Mouse (Mus musculus): ENCODE measurements around the gene Defb25. TPM values are rescaled to one million over a fixed set of nuclear protein-coding genes. Genes with fewer than 3 reads are reported as not detected.

Gene Defb25
- total RNA-seq, 2 experiments from 2014 or later: 1.5 to 2.4 TPM

DNA sequence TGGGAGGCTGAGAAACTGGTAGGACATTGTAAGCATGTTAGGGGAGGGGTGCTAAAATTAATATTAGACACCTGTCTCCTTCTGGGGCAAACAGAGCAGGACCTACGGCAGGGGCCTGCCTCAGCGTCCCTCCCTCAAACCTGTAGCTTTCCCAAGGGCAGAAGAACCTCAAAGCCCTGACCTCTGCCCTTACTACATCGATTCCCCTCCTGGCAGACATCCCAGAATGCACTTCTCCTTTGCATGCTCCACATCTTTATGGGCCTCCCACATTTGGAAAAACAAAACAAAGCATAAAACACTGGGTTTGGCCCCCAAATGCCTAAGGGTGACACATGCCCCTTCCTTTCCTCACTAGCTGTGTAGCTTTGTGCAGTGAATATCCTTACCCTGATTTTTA is 6.4 kb upstream of the Defb25 start:
- no peak for DNase-seq (ENCODE audit: low spot score in 2 of 2)

DNA sequence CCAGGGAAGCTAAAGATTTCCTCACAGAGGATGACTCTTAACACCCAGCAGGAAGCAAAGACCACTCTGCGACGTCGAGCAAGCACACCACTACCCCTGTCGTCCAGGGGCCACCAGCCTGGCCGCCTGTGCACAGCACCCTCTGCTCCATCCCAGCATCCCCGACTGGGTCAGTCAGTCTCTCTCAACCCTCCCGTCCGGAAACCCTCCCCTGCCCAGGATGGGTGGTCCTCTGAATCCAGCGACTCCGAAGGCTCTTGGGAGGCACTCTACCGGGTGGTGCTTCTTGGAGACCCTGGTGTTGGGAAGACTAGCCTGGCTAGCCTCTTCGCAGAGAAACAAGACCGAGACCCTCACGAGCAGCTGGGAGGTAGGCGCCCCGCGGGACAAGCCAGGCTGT is 5.2 kb upstream of the Defb25 start:
- DNase-seq (ENCODE audit: low spot score in 2 of 2): no peak

DNA sequence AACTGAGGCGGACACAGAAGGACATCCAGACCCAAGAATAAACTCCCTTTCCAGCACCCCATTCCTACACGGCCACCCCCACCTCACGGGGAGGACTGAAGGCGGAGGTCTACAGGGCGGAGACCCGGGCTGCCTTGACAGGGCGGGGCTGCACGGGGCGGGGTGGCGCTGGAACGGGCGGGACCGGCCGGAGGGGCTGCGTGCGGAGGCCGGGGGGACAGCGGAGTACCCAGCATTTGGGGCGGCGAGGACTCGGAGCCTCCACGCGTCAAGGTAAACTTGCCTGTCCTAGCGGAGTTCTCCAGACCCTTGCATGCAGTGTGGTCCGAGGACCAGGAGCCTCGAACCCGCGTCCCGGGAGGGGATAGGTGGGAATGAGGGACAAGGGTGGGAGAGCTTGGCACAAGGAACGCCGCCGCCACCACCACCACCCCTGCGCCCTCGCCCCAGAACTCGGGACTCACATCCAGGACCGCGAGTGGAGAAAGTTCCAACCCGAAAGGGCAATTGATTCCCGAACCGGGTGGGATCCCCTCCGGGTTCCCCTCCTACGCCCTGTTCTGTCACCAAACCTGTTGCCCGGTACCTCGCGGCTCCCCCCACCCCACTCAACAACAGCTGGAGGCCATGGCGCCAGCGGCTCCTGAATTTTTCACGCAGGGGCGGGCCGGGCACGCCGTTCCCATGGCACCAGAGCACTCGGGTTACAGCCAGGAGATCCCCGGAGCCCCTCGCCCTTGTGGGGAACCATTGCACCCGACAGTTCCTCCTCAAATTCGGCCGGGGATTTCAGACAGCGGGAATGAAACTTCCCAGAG is 4.1 kb upstream of the Defb25 start, which contains the start of gene Rem1:
Gene Rem1 (plus strand): TSS at position 178 of the 818 bp plus-strand sequence.
- peak in 1 of 2 experiments; percentile 45 for DNase-seq (ENCODE audit: low spot score in 2 of 2)

DNA sequence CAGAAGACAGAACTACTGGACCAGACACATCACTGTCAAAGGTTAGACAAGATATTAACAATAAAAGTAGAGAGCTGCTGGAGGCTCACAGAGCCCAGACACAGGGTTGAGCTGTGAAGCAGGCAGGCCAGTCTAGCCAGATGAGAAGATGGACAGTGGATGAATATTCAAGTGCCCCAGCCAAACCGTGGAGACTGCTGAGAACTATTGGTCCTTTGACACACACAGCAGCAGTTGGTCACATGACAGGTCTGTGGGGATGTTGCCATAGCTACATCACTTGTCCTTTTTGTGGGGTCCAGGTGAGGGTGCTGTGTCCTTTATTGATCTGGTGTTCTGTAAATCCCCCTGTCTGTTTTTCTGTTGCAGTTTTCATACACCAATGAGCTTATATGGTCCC is 2.4 kb upstream of the Defb25 start:
- no peak for DNase-seq (ENCODE audit: low spot score in 2 of 2)

DNA sequence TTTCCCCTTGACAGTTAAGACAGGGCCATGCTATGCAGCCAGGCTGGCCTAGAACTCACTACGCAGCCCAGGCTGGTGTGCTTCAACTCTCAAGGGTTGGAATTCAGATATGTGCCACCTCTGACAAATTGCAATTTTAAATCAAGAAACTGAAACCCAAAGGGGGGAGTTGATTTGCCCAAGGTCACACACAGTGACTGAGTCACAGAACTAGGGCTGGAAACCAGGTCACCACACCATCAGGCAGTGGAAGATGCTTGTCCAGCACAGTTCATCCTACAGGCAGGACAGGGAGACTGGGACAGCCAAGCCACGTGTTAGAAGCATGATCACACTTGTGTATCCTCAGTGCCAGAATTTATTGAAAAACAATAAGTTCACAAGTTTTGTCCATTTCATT is 1.7 kb upstream of the Defb25 start:
- DNase-seq (ENCODE audit: low spot score in 2 of 2): no peak

DNA sequence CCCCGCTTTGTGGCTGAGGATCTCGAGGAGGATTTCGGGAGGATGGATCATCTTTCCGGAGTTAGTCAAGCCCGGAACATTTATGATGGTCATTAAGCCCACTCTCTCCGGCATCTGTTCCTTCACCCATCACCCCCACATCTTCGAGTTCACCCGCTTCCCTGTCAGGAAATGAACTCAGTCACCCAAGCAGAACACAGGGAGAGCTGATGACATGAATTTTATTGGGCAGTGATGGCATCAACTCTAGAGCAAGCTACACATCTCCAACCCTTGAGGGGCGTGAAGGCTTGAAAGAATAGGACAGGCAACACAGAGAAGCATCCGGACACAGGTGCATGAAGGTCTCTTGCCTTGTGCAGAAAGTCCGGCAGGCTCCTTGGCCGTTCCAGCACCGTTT is 702 bp downstream of the Defb25 start:
- DNase-seq (ENCODE audit: low spot score in 2 of 2): no peak

DNA sequence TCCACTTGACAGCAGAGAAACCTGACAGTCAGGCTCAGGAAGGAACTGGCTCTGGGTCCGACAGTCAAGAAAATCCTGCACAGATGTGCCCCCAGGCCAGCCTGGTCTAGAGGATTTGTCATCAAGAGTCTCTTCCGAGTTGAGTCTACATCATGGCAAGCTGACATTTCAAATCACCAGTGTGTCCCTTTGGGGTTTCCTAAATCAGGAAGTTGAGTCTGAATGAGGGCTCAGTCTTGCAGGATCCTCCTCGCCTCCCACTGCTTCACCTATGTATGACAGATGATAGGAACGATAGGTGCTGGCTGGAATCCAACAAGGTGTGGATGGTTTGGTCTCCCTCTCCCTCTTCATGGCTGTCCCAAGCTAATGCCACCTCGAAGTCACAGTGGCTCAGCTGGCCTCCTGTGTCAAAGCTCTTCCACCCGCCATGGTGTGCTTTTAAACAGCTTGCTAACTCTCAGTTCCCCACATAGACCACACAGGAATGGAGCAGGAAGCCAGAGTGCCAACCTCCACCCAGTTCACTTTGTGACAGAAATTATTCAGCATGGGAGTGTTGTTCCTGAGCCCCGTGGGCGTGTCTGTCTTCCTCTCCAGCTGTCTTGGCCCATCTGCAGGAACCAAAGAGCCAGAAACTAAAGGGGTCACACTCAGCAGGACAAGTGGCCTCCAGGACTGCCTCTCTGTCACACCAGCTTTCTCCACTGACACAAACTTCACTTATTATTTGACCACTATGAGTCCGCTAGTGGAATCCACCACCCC is 2.3 kb downstream of the Defb25 start:
- DNase-seq (ENCODE audit: low spot score in 2 of 2): no peak

DNA sequence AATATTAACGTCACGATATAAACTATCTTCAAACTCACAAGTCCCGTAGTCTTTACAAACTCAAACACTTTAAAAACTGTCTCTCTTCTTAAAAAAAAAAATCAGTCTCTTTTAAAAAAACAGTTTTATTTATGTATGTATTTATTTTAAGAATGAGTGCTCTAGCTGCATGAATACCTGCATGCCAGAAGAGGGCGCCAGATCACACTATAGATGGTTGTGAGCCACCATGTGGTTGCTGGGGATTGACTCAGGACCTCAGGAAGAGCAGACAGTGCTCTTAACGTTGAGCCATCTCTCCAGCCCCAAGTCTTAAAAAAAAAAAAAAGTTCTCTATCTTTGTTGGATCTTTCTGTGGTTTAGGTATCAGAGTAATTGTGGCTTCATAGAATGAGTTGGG is 5.5 kb downstream of the Defb25 start:
- no peak for DNase-seq (ENCODE audit: low spot score in 2 of 2)

DNA sequence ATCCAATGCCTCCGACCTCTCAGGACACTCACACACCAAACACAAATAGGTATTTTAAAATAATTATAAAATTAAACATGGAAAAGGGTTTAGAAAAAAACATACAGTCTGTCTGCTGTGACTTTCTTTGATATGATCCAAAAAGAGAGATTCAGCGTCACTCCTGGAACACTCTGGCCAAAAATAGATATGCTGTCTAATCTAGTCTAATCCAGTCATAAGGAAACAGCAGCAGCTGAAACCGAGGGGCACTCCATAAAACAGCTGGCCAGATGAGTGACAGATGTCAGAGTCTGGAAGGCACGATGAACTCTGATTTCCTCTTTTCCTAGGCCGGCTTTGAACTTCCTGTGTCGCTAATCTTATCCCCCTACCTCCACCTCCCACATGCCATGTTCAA is 6.4 kb downstream of the Defb25 start:
- no peak for DNase-seq (ENCODE audit: low spot score in 2 of 2)

DNA sequence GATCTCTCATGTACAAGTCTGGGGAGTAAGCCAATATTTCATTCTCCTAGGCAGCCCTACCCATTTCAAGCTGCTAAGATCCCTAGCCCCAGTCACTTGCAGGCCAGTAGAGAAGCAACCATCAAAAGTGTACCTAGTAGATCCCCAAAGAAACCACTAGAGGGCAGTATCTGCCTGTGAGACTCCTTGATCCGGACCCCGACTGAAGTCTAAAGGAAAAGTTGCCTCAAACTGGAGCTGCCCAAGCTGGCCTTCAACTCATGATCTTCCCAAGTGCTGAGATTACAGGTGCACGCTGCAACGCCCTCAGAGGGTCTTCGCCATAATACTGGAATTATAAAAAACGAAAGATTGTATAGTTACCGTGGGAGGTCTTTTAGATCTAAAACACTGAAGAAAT is 7.3 kb downstream of the Defb25 start:
- DNase-seq (ENCODE audit: low spot score in 2 of 2): peak in 1 of 2 experiments; percentile 52

DNA sequence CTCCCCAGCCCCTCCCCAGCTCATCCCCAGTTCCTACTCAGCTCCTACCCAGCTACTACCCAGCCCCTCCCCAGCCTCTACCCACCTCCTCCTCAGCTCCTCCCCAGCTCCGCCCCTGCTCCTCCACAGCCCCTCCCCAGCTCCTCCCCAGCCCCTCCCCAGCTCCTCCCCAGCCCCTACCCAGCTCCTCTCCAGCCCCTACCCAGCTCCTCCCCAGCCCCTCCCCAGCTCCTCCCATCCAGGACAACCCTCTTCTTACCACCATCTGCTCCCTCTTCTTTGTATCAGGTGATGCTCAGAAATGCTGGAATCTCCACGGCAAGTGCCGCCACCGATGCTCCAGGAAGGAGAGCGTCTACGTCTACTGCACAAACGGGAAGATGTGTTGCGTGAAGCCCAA is 10.7 kb downstream of the Defb25 start:
- DNase-seq (ENCODE audit: low spot score in 2 of 2): no peak

DNA sequence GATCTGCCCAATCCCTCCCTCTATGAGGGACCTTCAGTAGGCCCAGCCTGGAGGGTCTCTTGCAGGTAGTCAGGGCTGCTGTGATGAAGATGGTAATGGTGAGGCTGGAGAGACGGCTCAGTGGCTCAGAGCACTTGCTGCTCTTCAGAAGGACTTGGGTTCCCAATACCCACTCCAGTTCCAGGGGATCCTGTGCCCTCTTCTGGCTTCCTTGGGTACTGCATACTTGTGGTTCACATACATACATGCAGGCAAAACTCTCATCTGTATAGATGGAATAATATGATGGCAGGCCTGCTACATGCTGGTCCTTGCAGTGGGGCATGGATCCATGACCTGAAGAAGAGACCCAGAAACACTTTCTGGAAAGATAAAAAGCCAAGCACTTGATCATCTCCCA is 14.1 kb downstream of the Defb25 start:
- DNase-seq (ENCODE audit: low spot score in 2 of 2): no peak

DNA sequence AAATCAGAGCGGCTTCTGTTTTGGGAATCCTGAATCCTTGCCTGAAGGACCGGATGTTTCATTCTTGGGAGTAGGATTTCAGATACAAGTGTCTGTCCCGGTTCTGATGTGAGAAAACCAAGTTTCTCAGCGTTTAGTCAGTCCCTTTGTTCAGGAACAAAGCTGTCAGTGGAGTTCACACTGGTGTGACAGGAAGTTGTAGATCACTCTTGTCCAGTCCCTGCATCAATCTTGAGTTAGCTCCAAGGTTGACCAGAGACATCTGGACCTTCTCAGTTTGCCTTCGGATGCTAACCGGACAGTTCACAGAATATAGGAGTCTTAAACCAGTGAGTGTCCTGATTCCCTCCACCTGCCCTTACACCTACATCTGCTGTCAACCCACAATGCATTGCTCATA is 15.1 kb downstream of the Defb25 start:
- no peak for DNase-seq (ENCODE audit: low spot score in 2 of 2)

DNA sequence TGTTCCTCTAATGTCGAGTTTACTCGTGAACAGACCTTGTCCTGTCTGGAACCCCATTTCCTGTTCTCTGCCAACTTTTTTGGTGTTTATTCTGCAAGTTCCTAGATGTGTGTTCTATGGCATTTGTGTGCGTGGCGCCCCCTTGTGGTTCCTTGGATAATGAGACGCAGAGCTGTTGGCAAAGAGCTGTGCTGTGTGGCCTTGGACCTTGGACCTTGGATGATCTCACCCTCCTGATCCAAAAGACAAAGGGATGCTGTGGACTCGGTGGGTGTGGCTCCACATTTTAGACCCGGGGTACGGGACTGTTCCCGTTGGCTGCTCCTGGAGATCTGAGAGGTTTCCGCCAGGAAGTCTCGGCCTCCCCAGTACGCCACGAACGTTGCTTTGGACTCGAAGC is 18.8 kb downstream of the Defb25 start, which contains the start of gene Defb36:
Gene Defb36 (plus strand): TSS at position 271 of the 400 bp plus-strand sequence.
- DNase-seq (ENCODE audit: low spot score in 2 of 2): peak; percentile 70

DNA sequence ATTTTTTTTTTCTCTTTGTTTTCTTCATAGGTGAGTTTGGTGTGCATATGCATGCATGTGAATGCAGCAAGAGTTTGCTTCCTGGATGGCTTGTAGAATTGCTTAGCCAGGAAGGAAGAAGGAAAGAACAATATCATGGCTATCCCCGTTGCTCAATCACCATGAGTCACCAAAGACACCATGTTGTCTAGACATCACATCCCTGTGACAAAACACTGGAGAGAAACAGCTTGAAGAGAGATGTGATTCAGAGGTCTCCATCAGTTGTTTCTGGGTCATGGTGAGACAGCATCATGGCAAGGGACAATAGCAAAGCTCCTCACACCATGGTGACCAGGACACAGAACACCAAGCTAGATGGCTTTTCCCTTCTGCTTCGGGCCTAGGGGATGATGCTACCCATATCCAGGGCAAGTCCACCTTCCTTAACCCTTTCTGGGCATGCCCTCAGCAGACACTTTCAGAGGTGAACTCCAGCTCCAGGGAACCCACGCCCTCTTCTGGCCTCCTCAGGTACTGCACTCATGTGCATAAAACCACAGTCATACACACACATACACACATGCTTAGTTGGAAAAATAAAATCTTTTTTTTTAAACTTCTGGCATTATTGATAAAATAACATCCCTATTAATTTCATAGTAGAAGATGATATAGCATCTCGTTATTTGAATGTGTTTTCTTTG is 21.4 kb downstream of the Defb25 start:
- DNase-seq (ENCODE audit: low spot score in 2 of 2): no peak

DNA sequence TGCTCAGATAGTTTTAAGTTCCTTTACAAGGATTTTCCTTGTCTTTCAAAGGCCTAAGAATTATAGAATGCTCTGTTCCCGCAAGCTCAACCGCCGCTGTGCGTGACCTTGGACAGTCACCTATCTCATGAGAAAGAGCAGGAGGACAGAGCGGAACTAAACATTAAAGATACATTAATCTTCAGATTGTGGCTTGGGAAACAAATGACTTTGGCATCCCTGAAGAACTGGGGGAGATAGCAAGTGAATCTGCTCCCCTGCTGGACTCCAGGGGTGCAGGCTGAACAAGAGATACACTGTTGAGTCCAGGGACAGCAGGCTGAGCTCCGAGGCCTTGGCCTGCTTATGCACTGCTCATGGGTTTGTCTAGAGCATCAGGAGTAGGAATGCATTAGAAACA is 22.8 kb downstream of the Defb25 start:
- peak in 1 of 2 experiments; percentile 12 for DNase-seq (ENCODE audit: low spot score in 2 of 2)

DNA sequence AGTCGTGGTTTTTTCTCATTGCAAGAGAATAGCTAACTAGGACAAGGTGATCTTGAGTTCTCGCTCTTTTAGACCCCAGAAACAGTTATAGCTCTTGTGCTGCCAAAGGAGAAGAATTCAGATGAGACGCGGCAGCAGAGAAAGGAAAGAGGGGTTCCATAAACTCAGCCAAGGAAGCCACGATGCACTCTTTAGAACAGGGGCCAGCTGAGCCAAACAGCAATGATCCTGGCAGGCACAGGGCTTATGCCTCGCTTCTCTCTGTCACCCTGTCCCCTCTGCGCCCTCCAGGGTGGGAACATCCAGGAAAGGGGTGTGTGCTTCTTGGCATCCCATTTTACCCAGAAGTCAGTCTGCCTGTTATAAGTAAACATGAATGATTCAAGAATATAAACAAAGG is 23.6 kb downstream of the Defb25 start, which contains the start of gene Defb45:
Gene Defb45 (minus strand): TSS at position 101 of the 400 bp plus-strand sequence.
- no peak for DNase-seq (ENCODE audit: low spot score in 2 of 2)

DNA sequence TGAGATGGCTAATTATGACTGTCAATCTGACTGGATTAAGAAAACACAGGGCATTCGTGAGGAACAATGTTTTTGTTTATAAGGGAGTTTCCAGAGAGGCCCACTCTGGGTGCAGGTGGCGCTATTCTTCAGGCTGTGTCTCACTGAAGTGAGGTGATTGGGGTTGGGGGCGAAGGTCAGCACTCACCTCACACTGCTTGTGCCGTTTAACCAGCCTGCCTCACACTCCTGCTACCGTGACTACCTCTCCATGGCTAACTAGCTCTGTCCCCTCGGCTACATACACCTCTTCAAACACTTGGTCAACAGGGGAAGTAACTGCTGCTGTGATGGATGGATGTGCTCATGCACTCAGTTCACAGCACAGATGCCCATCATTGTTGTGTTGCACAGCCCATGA is 33.8 kb downstream of the Defb25 start:
- no peak for DNase-seq (ENCODE audit: low spot score in 2 of 2)

DNA sequence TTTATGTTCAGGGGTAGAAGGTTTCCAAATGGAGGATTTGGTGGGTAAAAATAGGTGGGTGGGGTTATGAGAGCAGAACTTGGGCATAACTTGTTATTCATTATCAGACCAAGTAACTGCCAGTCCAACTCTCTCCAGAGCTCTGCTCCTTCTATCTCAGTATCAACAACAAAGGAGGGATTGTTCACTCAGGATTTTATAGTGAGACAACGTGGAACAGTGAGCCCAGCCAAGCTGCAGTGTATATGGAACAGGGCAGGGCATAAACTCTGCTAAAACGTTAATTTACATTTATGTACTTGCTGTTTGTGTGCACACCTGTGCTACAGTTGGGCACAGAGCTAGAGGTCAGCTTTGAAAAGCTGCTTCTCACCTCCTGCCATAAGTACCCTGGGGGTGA is 34.4 kb downstream of the Defb25 start:
- DNase-seq (ENCODE audit: low spot score in 2 of 2): no peak

DNA sequence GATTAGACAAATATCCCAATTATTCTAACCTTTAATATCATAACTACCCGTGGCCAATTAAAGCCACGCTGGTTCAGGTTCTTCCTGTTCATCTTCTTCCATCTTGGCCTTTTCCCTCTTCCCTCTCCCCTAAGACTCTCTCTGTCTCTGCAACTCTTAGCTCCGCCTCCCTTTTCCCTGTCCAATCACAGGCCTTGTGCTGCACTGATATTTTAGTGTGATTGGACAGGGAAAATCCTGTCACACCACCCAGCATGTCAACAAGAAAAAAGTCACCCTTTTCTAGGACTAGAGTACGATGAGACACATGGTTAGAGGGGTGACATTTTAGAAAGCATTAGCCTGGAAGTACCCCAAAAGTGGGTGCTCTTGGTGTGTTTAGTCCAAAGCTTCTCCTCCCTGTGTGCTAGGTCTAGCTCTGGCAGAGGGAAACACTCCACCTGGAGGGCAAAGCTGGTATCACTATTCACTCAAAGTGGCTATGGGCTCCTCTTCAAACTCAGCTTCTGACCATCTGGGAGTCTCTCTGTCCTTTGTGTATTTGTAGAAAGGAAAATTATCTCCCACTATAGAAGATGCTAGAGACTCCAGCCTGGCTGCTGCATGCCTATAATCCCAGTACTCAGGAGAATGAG is 35.8 kb downstream of the Defb25 start:
- DNase-seq (ENCODE audit: low spot score in 2 of 2): peak in 1 of 2 experiments; percentile 31

DNA sequence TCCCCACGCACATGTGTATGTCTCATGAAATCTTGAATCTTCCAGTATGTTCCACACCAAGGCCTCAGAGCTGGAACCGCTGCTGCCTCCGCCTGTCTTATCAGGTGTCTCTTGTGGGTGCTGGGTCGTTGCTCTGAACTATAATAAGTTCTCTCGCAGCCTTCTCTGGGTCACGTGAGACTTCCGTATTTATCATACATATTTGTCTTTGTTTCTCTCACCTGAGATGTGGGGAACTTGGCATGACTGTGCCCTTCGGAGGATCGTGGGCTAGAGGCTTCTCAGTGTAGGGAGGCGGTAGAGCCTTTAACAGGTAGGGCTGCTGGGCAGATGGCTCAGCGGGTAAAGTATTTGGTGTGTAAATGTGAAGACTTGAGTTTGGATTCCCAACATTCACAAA is 42.2 kb downstream of the Defb25 start:
- no peak for DNase-seq (ENCODE audit: low spot score in 2 of 2)
